Mouse (Mus musculus): ENCODE data around the gene Snd1.
A peak's percentile ranks its signal among the peaks of the same experiment; 100 is the strongest.

The Snd1 gene

GRCm38 (mm10) chr6:28874759-28875158 lies 399.8 kb downstream of the Snd1 start:
- TF ChIP-seq GATA4 (IDR thresholded peaks at IDR 0.05; ENCODE audit: insufficient replicate concordance, low read length) = no peak

- TF ChIP-seq GATA4 (IDR thresholded peaks at IDR 0.05; ENCODE audit: insufficient replicate concordance, low read length) = no peak
Observed at GRCm38 (mm10) chr6:28875333-28875732, 400.4 kb downstream of the Snd1 start.

GRCm38 (mm10) chr6:28876492-28876891 lies 401.6 kb downstream of the Snd1 start:
- no peak for TF ChIP-seq GATA4 (IDR thresholded peaks at IDR 0.05; ENCODE audit: insufficient replicate concordance, low read length)

GRCm38 (mm10) chr6:28877945-28878666 lies 403.2 kb downstream of the Snd1 start:
- TF ChIP-seq GATA4 (IDR thresholded peaks at IDR 0.05; ENCODE audit: insufficient replicate concordance, low read length) = no peak

- no peak for TF ChIP-seq GATA4 (IDR thresholded peaks at IDR 0.05; ENCODE audit: insufficient replicate concordance, low read length)
Observed at GRCm38 (mm10) chr6:28879315-28879714, 404.4 kb downstream of the Snd1 start.

- TF ChIP-seq GATA4 (IDR thresholded peaks at IDR 0.05; ENCODE audit: insufficient replicate concordance, low read length) = peak; percentile 74
Observed at GRCm38 (mm10) chr6:28880909-28881308, 406.0 kb downstream of the Snd1 start.

GRCm38 (mm10) chr6:28883518-28883917 lies 408.6 kb downstream of the Snd1 start:
- no peak for TF ChIP-seq GATA4 (IDR thresholded peaks at IDR 0.05; ENCODE audit: insufficient replicate concordance, low read length)

- no peak for TF ChIP-seq GATA4 (IDR thresholded peaks at IDR 0.05; ENCODE audit: insufficient replicate concordance, low read length)
Observed at GRCm38 (mm10) chr6:28886724-28887440, 411.9 kb downstream of the Snd1 start.

GRCm38 (mm10) chr6:28890426-28890825 lies 415.5 kb downstream of the Snd1 start:
- TF ChIP-seq GATA4 (IDR thresholded peaks at IDR 0.05; ENCODE audit: insufficient replicate concordance, low read length) = no peak

GRCm38 (mm10) chr6:28891480-28891879 lies 416.5 kb downstream of the Snd1 start:
- TF ChIP-seq GATA4 (IDR thresholded peaks at IDR 0.05; ENCODE audit: insufficient replicate concordance, low read length) = no peak

GRCm38 (mm10) chr6:28895004-28895515 lies 420.1 kb downstream of the Snd1 start:
- no peak for TF ChIP-seq GATA4 (IDR thresholded peaks at IDR 0.05; ENCODE audit: insufficient replicate concordance, low read length)

GRCm38 (mm10) chr6:28895726-28896125 lies 420.8 kb downstream of the Snd1 start:
- TF ChIP-seq GATA4 (IDR thresholded peaks at IDR 0.05; ENCODE audit: insufficient replicate concordance, low read length) = no peak

GRCm38 (mm10) chr6:28896762-28897320 lies 421.9 kb downstream of the Snd1 start:
- TF ChIP-seq GATA4 (IDR thresholded peaks at IDR 0.05; ENCODE audit: insufficient replicate concordance, low read length) = no peak

- TF ChIP-seq GATA4 (IDR thresholded peaks at IDR 0.05; ENCODE audit: insufficient replicate concordance, low read length) = no peak
Observed at GRCm38 (mm10) chr6:28897326-28898085, 422.6 kb downstream of the Snd1 start.

GRCm38 (mm10) chr6:28898836-28899235 lies 423.9 kb downstream of the Snd1 start:
- TF ChIP-seq GATA4 (IDR thresholded peaks at IDR 0.05; ENCODE audit: insufficient replicate concordance, low read length) = no peak

Data from liver, adult (tissue).